Mouse (Mus musculus): ENCODE measurements around the gene Alox12e. TPM values are rescaled to one million over a fixed set of nuclear protein-coding genes. Genes with fewer than 3 reads are reported as not detected.
A peak's percentile ranks its signal among the peaks of the same experiment; 100 is the strongest.

Gene Alox12e
- polyA plus RNA-seq, 1 experiment from 2014 or later: 0.14 TPM

GRCm38 (mm10) chr11:70339481-70339880, 17.1 kb upstream of the Alox12e start:
- ATAC-seq (replicated peaks; ENCODE audit: insufficient number of reproducible peaks, low FRiP score, low TSS enrichment, low read depth) (no peak), DNase-seq (ENCODE audit: low spot score) (no peak)
- no peaks in the 10 kb centered on the region for H3K27me3 ChIP-seq (ENCODE audit: control insufficient read depth, insufficient read depth, low read length)
- H3K4me3 ChIP-seq (ENCODE audit: low read depth, low read length): no peak overlapping the region
- 28% methylated on average over 7 of the region's 7 CpGs for WGBS
- no peaks in the 10 kb centered on the region for H3K4me1 ChIP-seq (ENCODE audit: control insufficient read depth, insufficient read depth, low read length)
- H3K4me2 ChIP-seq (ENCODE audit: low read depth, low read length): no peak overlapping the region
- no peak overlapping the region for H3K27ac ChIP-seq (replicated peaks; ENCODE audit: low read depth, low read length)
- no peaks in the 10 kb centered on the region for H3K9me3 ChIP-seq (replicated peaks; ENCODE audit: control insufficient read depth, low read length)
- H3K36me3 ChIP-seq (replicated peaks; ENCODE audit: control insufficient read depth, insufficient read depth, low read depth, low read length): no peaks in the 10 kb centered on the region
- H3K9ac ChIP-seq (replicated peaks; ENCODE audit: low read length): no peak overlapping the region

GRCm38 (mm10) chr11:70334477-70334876, 12.0 kb upstream of the Alox12e start:
- no peak overlapping the region for H3K27ac ChIP-seq (replicated peaks; ENCODE audit: low read depth, low read length)
- no peak overlapping the region for H3K9ac ChIP-seq (replicated peaks; ENCODE audit: low read length)
- H3K9me3 ChIP-seq (replicated peaks; ENCODE audit: control insufficient read depth, low read length): no peaks in the 10 kb centered on the region
- no peaks in the 10 kb centered on the region for H3K36me3 ChIP-seq (replicated peaks; ENCODE audit: control insufficient read depth, insufficient read depth, low read depth, low read length)
- no peak overlapping the region for H3K4me2 ChIP-seq (ENCODE audit: low read depth, low read length)
- no peaks in the 10 kb centered on the region for H3K27me3 ChIP-seq (ENCODE audit: control insufficient read depth, insufficient read depth, low read length)
- no peak overlapping the region for H3K4me3 ChIP-seq (ENCODE audit: low read depth, low read length)
- H3K4me1 ChIP-seq (ENCODE audit: control insufficient read depth, insufficient read depth, low read length): no peaks in the 10 kb centered on the region
- DNase-seq (ENCODE audit: low spot score) (peak; percentile 74), ATAC-seq (replicated peaks; ENCODE audit: insufficient number of reproducible peaks, low FRiP score, low TSS enrichment, low read depth) (no peak; the same call in 1 of the 2 replicates)
- 37% methylated on average over 4 of the region's 4 CpGs for WGBS

- Histone ChIP-seq H3K27me3 (ENCODE audit: control insufficient read depth, insufficient read depth, low read length) (peaks cover 22% of the 10 kb centered on the region), H3K27ac (replicated peaks; ENCODE audit: low read depth, low read length) (no peak overlapping the region), H3K9ac (replicated peaks; ENCODE audit: low read length) (no peak overlapping the region), H3K36me3 (replicated peaks; ENCODE audit: control insufficient read depth, insufficient read depth, low read depth, low read length) (no peaks in the 10 kb centered on the region), H3K4me3 (ENCODE audit: low read depth, low read length) (no peak overlapping the region), H3K9me3 (replicated peaks; ENCODE audit: control insufficient read depth, low read length) (no peaks in the 10 kb centered on the region), H3K4me2 (ENCODE audit: low read depth, low read length) (no peak overlapping the region), H3K4me1 (ENCODE audit: control insufficient read depth, insufficient read depth, low read length) (no peaks in the 10 kb centered on the region)
- DNase-seq (ENCODE audit: low spot score) (no peak), ATAC-seq (replicated peaks; ENCODE audit: insufficient number of reproducible peaks, low FRiP score, low TSS enrichment, low read depth) (no peak)
- 85% methylated on average over 8 of the region's 8 CpGs for WGBS
Measured at GRCm38 (mm10) chr11:70324726-70325125, 2.3 kb upstream of the Alox12e start.

GRCm38 (mm10) chr11:70321664-70322063, 764 bp downstream of the Alox12e start:
- Histone ChIP-seq H3K4me1 (ENCODE audit: control insufficient read depth, insufficient read depth, low read length) (no peaks in the 10 kb centered on the region), H3K9ac (replicated peaks; ENCODE audit: low read length) (no peak overlapping the region), H3K36me3 (replicated peaks; ENCODE audit: control insufficient read depth, insufficient read depth, low read depth, low read length) (no peaks in the 10 kb centered on the region), H3K27ac (replicated peaks; ENCODE audit: low read depth, low read length) (no peak overlapping the region), H3K27me3 (ENCODE audit: control insufficient read depth, insufficient read depth, low read length) (peaks cover 22% of the 10 kb centered on the region), H3K9me3 (replicated peaks; ENCODE audit: control insufficient read depth, low read length) (no peaks in the 10 kb centered on the region), H3K4me3 (ENCODE audit: low read depth, low read length) (no peak overlapping the region), H3K4me2 (ENCODE audit: low read depth, low read length) (no peak overlapping the region)
- DNase-seq (ENCODE audit: low spot score) (peak; percentile 71), ATAC-seq (replicated peaks; ENCODE audit: insufficient number of reproducible peaks, low FRiP score, low TSS enrichment, low read depth) (no peak)
- 2% methylated on average over 15 of the region's 15 CpGs for WGBS

GRCm38 (mm10) chr11:70319614-70320013, 2.8 kb downstream of the Alox12e start:
- Histone ChIP-seq H3K9me3 (replicated peaks; ENCODE audit: control insufficient read depth, low read length) (no peaks in the 10 kb centered on the region), H3K9ac (replicated peaks; ENCODE audit: low read length) (no peak overlapping the region), H3K4me3 (ENCODE audit: low read depth, low read length) (no peak overlapping the region), H3K27ac (replicated peaks; ENCODE audit: low read depth, low read length) (no peak overlapping the region), H3K4me2 (ENCODE audit: low read depth, low read length) (no peak overlapping the region), H3K27me3 (ENCODE audit: control insufficient read depth, insufficient read depth, low read length) (peaks cover 22% of the 10 kb centered on the region), H3K4me1 (ENCODE audit: control insufficient read depth, insufficient read depth, low read length) (no peaks in the 10 kb centered on the region), H3K36me3 (replicated peaks; ENCODE audit: control insufficient read depth, insufficient read depth, low read depth, low read length) (no peaks in the 10 kb centered on the region)
- 85% methylated on average over 12 of the region's 12 CpGs for WGBS
- DNase-seq (ENCODE audit: low spot score) (no peak), ATAC-seq (replicated peaks; ENCODE audit: insufficient number of reproducible peaks, low FRiP score, low TSS enrichment, low read depth) (no peak)

GRCm38 (mm10) chr11:70313833-70314232, 8.6 kb downstream of the Alox12e start:
- no peaks in the 10 kb centered on the region for H3K9me3 ChIP-seq (replicated peaks; ENCODE audit: control insufficient read depth, low read length)
- DNase-seq (ENCODE audit: low spot score) (peak; percentile 55), ATAC-seq (replicated peaks; ENCODE audit: insufficient number of reproducible peaks, low FRiP score, low TSS enrichment, low read depth) (no peak)
- 43% methylated on average over 7 of the region's 7 CpGs for WGBS
- H3K36me3 ChIP-seq (replicated peaks; ENCODE audit: control insufficient read depth, insufficient read depth, low read depth, low read length): no peaks in the 10 kb centered on the region
- H3K27me3 ChIP-seq (ENCODE audit: control insufficient read depth, insufficient read depth, low read length): no peaks in the 10 kb centered on the region; the same call in 1 of the 2 replicates
- no peak overlapping the region for H3K9ac ChIP-seq (replicated peaks; ENCODE audit: low read length)
- H3K4me3 ChIP-seq (ENCODE audit: low read depth, low read length): no peak overlapping the region
- H3K4me1 ChIP-seq (ENCODE audit: control insufficient read depth, insufficient read depth, low read length): no peaks in the 10 kb centered on the region
- H3K4me2 ChIP-seq (ENCODE audit: low read depth, low read length): no peak overlapping the region
- H3K27ac ChIP-seq (replicated peaks; ENCODE audit: low read depth, low read length): no peak overlapping the region

GRCm38 (mm10) chr11:70309341-70309740, 13.1 kb downstream of the Alox12e start:
- peak; percentile 71 for DNase-seq (ENCODE audit: low spot score)
- H3K27ac ChIP-seq (replicated peaks; ENCODE audit: low read depth, low read length): no peak overlapping the region
- H3K4me3 ChIP-seq (ENCODE audit: low read depth, low read length): no peak overlapping the region
- H3K9ac ChIP-seq (replicated peaks; ENCODE audit: low read length): no peak overlapping the region
- H3K36me3 ChIP-seq (replicated peaks; ENCODE audit: control insufficient read depth, insufficient read depth, low read depth, low read length): no peaks in the 10 kb centered on the region
- no peak for ATAC-seq (replicated peaks; ENCODE audit: insufficient number of reproducible peaks, low FRiP score, low TSS enrichment, low read depth)
- no peaks in the 10 kb centered on the region for H3K27me3 ChIP-seq (ENCODE audit: control insufficient read depth, insufficient read depth, low read length)
- 26% methylated on average over 9 of the region's 9 CpGs for WGBS
- H3K4me1 ChIP-seq (ENCODE audit: control insufficient read depth, insufficient read depth, low read length): no peaks in the 10 kb centered on the region
- no peaks in the 10 kb centered on the region for H3K9me3 ChIP-seq (replicated peaks; ENCODE audit: control insufficient read depth, low read length)
- no peak overlapping the region for H3K4me2 ChIP-seq (ENCODE audit: low read depth, low read length)

- H3K4me1 ChIP-seq (ENCODE audit: control insufficient read depth, insufficient read depth, low read length): no peaks in the 10 kb centered on the region
- ATAC-seq (replicated peaks; ENCODE audit: insufficient number of reproducible peaks, low FRiP score, low TSS enrichment, low read depth): no peak
- no peak overlapping the region for H3K4me2 ChIP-seq (ENCODE audit: low read depth, low read length)
- no peak overlapping the region for H3K9ac ChIP-seq (replicated peaks; ENCODE audit: low read length)
- H3K4me3 ChIP-seq (ENCODE audit: low read depth, low read length): no peak overlapping the region
- no peaks in the 10 kb centered on the region for H3K36me3 ChIP-seq (replicated peaks; ENCODE audit: control insufficient read depth, insufficient read depth, low read depth, low read length)
- DNase-seq (ENCODE audit: low spot score): no peak
- 85% methylated on average over 2 of the region's 2 CpGs for WGBS
- H3K9me3 ChIP-seq (replicated peaks; ENCODE audit: control insufficient read depth, low read length): no peaks in the 10 kb centered on the region
- no peaks in the 10 kb centered on the region for H3K27me3 ChIP-seq (ENCODE audit: control insufficient read depth, insufficient read depth, low read length)
- no peak overlapping the region for H3K27ac ChIP-seq (replicated peaks; ENCODE audit: low read depth, low read length)
Measured at GRCm38 (mm10) chr11:70308296-70308695, 14.1 kb downstream of the Alox12e start.
